Mouse (Mus musculus): ENCODE measurements around the gene Spata1. TPM values are rescaled to one million over a fixed set of nuclear protein-coding genes. Genes with fewer than 3 reads are reported as not detected.
A peak's percentile ranks its signal among the peaks of the same experiment; 100 is the strongest.

Spata1 gene
- polyA plus RNA-seq, 1 experiment, result 0.89 TPM

GRCm38 (mm10) chr3:146425902-146426301 lies 73.7 kb downstream of the Spata1 start:
- no peak overlapping the region for H3K27ac ChIP-seq (ENCODE audit: insufficient read depth, low read depth, low read length)
- no peak for DNase-seq
- WGBS, result 56% methylated on average over 7 of the region's 7 CpGs
- H3K4me1 ChIP-seq (ENCODE audit: control insufficient read depth, insufficient read depth, low read length), result no peaks in the 10 kb centered on the region
- H3K27me3 ChIP-seq (replicated peaks; ENCODE audit: control insufficient read depth, insufficient read depth, low read length), result no peaks in the 10 kb centered on the region
- TF ChIP-seq POLR2A (IDR thresholded peaks at IDR 0.05; ENCODE audit: low read depth, low read length), result no peak
- no peak for TF ChIP-seq CTCF (conservative IDR thresholded peaks at IDR 0.05; ENCODE audit: insufficient read depth, insufficient read length, low read depth, low read length)
- no peaks in the 10 kb centered on the region; the same call in 1 of the 2 replicates for H3K36me3 ChIP-seq (ENCODE audit: control insufficient read depth, insufficient read depth, low read length)
- no peak overlapping the region for H3K4me3 ChIP-seq (ENCODE audit: insufficient read depth, low read depth, low read length)

GRCm38 (mm10) chr3:146424306-146424900 lies 75.2 kb downstream of the Spata1 start:
- TF ChIP-seq CTCF (conservative IDR thresholded peaks at IDR 0.05; ENCODE audit: insufficient read depth, insufficient read length, low read depth, low read length) (no peak), POLR2A (IDR thresholded peaks at IDR 0.05; ENCODE audit: low read depth, low read length) (no peak)
- WGBS, result 56% methylated on average over 7 of the region's 7 CpGs
- no peaks in the 10 kb centered on the region for H3K36me3 ChIP-seq (ENCODE audit: control insufficient read depth, insufficient read depth, low read length)
- DNase-seq, result no peak
- H3K27ac ChIP-seq (ENCODE audit: insufficient read depth, low read depth, low read length), result no peak overlapping the region
- no peak overlapping the region for H3K4me3 ChIP-seq (ENCODE audit: insufficient read depth, low read depth, low read length)
- no peaks in the 10 kb centered on the region for H3K27me3 ChIP-seq (replicated peaks; ENCODE audit: control insufficient read depth, insufficient read depth, low read length)
- H3K4me1 ChIP-seq (ENCODE audit: control insufficient read depth, insufficient read depth, low read length), result no peaks in the 10 kb centered on the region

GRCm38 (mm10) chr3:146423710-146424109 lies 75.8 kb downstream of the Spata1 start:
- Histone ChIP-seq H3K4me3 (ENCODE audit: insufficient read depth, low read depth, low read length) (no peak overlapping the region), H3K36me3 (ENCODE audit: control insufficient read depth, insufficient read depth, low read length) (0 out of 2 replicates have a peak, but pooled peaks cover 1% of the 10 kb centered on the region), H3K27me3 (replicated peaks; ENCODE audit: control insufficient read depth, insufficient read depth, low read length) (no peaks in the 10 kb centered on the region), H3K27ac (ENCODE audit: insufficient read depth, low read depth, low read length) (no peak overlapping the region), H3K4me1 (ENCODE audit: control insufficient read depth, insufficient read depth, low read length) (no peaks in the 10 kb centered on the region)
- TF ChIP-seq CTCF (conservative IDR thresholded peaks at IDR 0.05; ENCODE audit: insufficient read depth, insufficient read length, low read depth, low read length) (peak; percentile 54), POLR2A (IDR thresholded peaks at IDR 0.05; ENCODE audit: low read depth, low read length) (no peak)
- DNase-seq, result no peak
- 86% methylated on average over 7 of the region's 7 CpGs for WGBS

- 22% methylated on average over 8 of the region's 8 CpGs for WGBS
- H3K4me1 ChIP-seq (ENCODE audit: control insufficient read depth, insufficient read depth, low read length), result no peaks in the 10 kb centered on the region
- no peak for DNase-seq
- no peak for TF ChIP-seq CTCF (conservative IDR thresholded peaks at IDR 0.05; ENCODE audit: insufficient read depth, insufficient read length, low read depth, low read length)
- no peak for TF ChIP-seq POLR2A (IDR thresholded peaks at IDR 0.05; ENCODE audit: low read depth, low read length)
- 0 out of 2 replicates have a peak, but pooled peaks cover 1% of the 10 kb centered on the region for H3K36me3 ChIP-seq (ENCODE audit: control insufficient read depth, insufficient read depth, low read length)
- H3K4me3 ChIP-seq (ENCODE audit: insufficient read depth, low read depth, low read length), result no peak overlapping the region
- no peaks in the 10 kb centered on the region for H3K27me3 ChIP-seq (replicated peaks; ENCODE audit: control insufficient read depth, insufficient read depth, low read length)
- H3K27ac ChIP-seq (ENCODE audit: insufficient read depth, low read depth, low read length), result no peak overlapping the region
Observed at GRCm38 (mm10) chr3:146421787-146422186, 77.8 kb downstream of the Spata1 start.

- no peaks in the 10 kb centered on the region for H3K27me3 ChIP-seq (replicated peaks; ENCODE audit: control insufficient read depth, insufficient read depth, low read length)
- no peak overlapping the region for H3K4me3 ChIP-seq (ENCODE audit: insufficient read depth, low read depth, low read length)
- 0 out of 2 replicates have a peak, but pooled peaks cover 1% of the 10 kb centered on the region for H3K36me3 ChIP-seq (ENCODE audit: control insufficient read depth, insufficient read depth, low read length)
- WGBS, result 91% methylated on average over 15 of the region's 15 CpGs
- DNase-seq, result no peak
- no peak for TF ChIP-seq CTCF (conservative IDR thresholded peaks at IDR 0.05; ENCODE audit: insufficient read depth, insufficient read length, low read depth, low read length)
- no peak for TF ChIP-seq POLR2A (IDR thresholded peaks at IDR 0.05; ENCODE audit: low read depth, low read length)
- H3K4me1 ChIP-seq (ENCODE audit: control insufficient read depth, insufficient read depth, low read length), result no peaks in the 10 kb centered on the region
- no peak overlapping the region for H3K27ac ChIP-seq (ENCODE audit: insufficient read depth, low read depth, low read length)
Observed at GRCm38 (mm10) chr3:146419992-146420537, 79.5 kb downstream of the Spata1 start.

GRCm38 (mm10) chr3:146419534-146419933 lies 80.0 kb downstream of the Spata1 start:
- no peak overlapping the region for H3K27ac ChIP-seq (ENCODE audit: insufficient read depth, low read depth, low read length)
- H3K36me3 ChIP-seq (ENCODE audit: control insufficient read depth, insufficient read depth, low read length), result 0 out of 2 replicates have a peak, but pooled peaks cover 1% of the 10 kb centered on the region
- TF ChIP-seq CTCF (conservative IDR thresholded peaks at IDR 0.05; ENCODE audit: insufficient read depth, insufficient read length, low read depth, low read length) (no peak), POLR2A (IDR thresholded peaks at IDR 0.05; ENCODE audit: low read depth, low read length) (no peak)
- H3K27me3 ChIP-seq (replicated peaks; ENCODE audit: control insufficient read depth, insufficient read depth, low read length), result no peaks in the 10 kb centered on the region
- DNase-seq, result no peak
- 90% methylated on average over 9 of the region's 9 CpGs for WGBS
- H3K4me1 ChIP-seq (ENCODE audit: control insufficient read depth, insufficient read depth, low read length), result no peaks in the 10 kb centered on the region
- H3K4me3 ChIP-seq (ENCODE audit: insufficient read depth, low read depth, low read length), result no peak overlapping the region

GRCm38 (mm10) chr3:146418901-146419300 lies 80.7 kb downstream of the Spata1 start:
- 78% methylated on average over 7 of the region's 7 CpGs for WGBS
- no peak for DNase-seq
- Histone ChIP-seq H3K36me3 (ENCODE audit: control insufficient read depth, insufficient read depth, low read length) (0 out of 2 replicates have a peak, but pooled peaks cover 1% of the 10 kb centered on the region), H3K4me1 (ENCODE audit: control insufficient read depth, insufficient read depth, low read length) (peaks cover 2% of the 10 kb centered on the region; the same call in 1 of the 2 replicates), H3K27ac (ENCODE audit: insufficient read depth, low read depth, low read length) (no peak overlapping the region), H3K4me3 (ENCODE audit: insufficient read depth, low read depth, low read length) (no peak overlapping the region), H3K27me3 (replicated peaks; ENCODE audit: control insufficient read depth, insufficient read depth, low read length) (no peaks in the 10 kb centered on the region)
- TF ChIP-seq CTCF (conservative IDR thresholded peaks at IDR 0.05; ENCODE audit: insufficient read depth, insufficient read length, low read depth, low read length), result no peak
- TF ChIP-seq POLR2A (IDR thresholded peaks at IDR 0.05; ENCODE audit: low read depth, low read length), result no peak

Data from kidney, adult 2 months (tissue).